Mouse (Mus musculus) thymus, postnatal 10 days (tissue): ENCODE results near the gene E130114P18Rik.
A peak's percentile ranks its signal among the peaks of the same experiment; 100 is the strongest.

ENCODE experiments used
- DNase-seq, 2 experiments: peaks; one replicate each; pipeline ENCODE4 v3.0.0; 2021; ENCODE audit warnings: low spot score in 2 of 2

The E130114P18Rik gene

GRCm38 (mm10) chr4:97564656-97565055 is 213.2 kb downstream of the E130114P18Rik start:
- peak in 1 of 2 experiments; percentile 63 for DNase-seq

GRCm38 (mm10) chr4:97564199-97564598 is 213.7 kb downstream of the E130114P18Rik start:
- no peak for DNase-seq

GRCm38 (mm10) chr4:97557585-97557984 is 220.3 kb downstream of the E130114P18Rik start:
- no peak for DNase-seq

GRCm38 (mm10) chr4:97544016-97544415 is 233.9 kb downstream of the E130114P18Rik start:
- DNase-seq, result no peak

- no peak for DNase-seq
Measured at GRCm38 (mm10) chr4:97532072-97532471, 245.8 kb downstream of the E130114P18Rik start.

- DNase-seq, result no peak
Measured at GRCm38 (mm10) chr4:97528517-97528916, 249.4 kb downstream of the E130114P18Rik start.
